Mouse (Mus musculus) v-Abl transformed pro-B cells (cell line): ENCODE data around the gene Rspo4.

Source experiments
- in situ Hi-C, 2 experiments: fragments of 400-800 bp; cut with MboI; formaldehyde crosslinking; loops; one replicate each; pipeline ENCODE4 v1.15.1; 2025; ENCODE audit not compliant: unreplicated experiment in 2 of 2

Gene Rspo4

GRCm38 (mm10) chr2:151909386-151909785, 66.7 kb downstream of the Rspo4 start:
- in situ Hi-C loops: no loop called here

GRCm38 (mm10) chr2:151910498-151910897, 67.8 kb downstream of the Rspo4 start:
- in situ Hi-C loops: no loop called here

DNA sequence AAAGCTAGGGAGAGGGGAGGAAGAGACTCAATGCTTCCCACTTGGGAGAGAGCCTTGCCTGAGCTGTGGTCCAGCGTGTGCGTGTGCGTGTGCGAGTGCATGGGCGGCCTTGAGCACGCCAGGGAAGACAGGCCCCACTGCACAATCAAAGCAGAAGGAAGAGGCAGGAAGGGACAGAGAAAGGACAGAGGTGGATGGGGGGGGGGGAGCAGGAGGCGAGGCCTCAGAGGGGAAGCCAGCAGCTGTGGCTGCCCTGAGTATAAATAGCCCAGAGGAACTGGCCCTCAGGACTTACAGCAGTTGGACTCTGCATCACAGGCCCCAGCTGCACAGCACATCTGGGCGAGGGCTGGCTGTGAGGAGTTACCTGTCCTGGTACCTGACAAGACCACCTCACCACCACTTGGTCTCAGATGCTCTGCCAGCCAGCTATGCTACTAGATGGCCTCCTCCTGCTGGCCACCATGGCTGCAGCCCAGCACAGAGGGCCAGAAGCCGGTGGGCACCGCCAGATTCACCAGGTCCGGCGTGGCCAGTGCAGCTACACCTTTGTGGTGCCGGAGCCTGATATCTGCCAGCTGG, 68.3 kb downstream of the Rspo4 start, which contains the start of gene Angpt4:
Angpt4 (plus strand) TSS at position 292 of the 582 bp plus-strand sequence.
- in situ Hi-C loops: no loop called here

DNA sequence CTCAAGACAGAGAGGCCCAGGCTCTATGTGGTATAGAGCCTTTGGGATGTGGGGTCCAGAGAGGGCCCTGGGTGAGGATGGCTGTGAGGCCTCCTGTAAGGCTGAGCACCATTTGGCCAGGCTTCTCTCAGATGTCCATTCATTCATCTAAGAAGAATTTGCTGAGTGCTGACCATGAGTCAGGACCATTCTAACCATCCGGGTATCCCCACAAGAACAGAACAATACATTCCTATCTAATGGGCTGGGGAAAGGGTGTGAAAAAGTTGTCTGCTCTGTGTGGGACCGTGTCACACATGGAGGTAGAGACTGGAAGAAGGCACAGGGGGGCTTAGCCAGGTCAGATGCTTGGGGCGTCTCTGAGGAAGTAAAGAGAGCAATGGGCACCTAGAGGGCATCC, 69.0 kb downstream of the Rspo4 start:
- in situ Hi-C loops: no loop called here

- in situ Hi-C loops: no loop called here
Measured at GRCm38 (mm10) chr2:151914120-151914519, 71.4 kb downstream of the Rspo4 start.

DNA sequence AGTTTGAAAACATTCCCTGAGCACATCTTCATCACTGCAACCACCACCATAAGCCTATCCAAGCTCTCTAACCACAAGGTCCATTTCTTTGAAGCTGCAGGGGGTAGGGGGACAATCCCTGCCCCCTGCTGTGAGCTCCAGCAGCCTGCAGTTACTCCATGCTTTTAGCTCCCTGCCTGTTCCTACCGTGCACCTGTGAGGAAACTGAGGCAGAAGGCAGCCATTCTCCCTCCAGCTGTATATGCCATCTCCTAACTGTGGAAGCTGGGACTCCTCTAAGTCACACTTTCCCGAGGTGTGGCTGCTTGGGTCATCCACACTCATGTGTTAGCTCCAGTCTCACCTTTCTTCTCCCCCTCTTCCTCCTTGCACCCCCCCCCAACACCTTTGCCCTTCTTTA, 72.4 kb downstream of the Rspo4 start:
- in situ Hi-C loops: no loop called here

DNA sequence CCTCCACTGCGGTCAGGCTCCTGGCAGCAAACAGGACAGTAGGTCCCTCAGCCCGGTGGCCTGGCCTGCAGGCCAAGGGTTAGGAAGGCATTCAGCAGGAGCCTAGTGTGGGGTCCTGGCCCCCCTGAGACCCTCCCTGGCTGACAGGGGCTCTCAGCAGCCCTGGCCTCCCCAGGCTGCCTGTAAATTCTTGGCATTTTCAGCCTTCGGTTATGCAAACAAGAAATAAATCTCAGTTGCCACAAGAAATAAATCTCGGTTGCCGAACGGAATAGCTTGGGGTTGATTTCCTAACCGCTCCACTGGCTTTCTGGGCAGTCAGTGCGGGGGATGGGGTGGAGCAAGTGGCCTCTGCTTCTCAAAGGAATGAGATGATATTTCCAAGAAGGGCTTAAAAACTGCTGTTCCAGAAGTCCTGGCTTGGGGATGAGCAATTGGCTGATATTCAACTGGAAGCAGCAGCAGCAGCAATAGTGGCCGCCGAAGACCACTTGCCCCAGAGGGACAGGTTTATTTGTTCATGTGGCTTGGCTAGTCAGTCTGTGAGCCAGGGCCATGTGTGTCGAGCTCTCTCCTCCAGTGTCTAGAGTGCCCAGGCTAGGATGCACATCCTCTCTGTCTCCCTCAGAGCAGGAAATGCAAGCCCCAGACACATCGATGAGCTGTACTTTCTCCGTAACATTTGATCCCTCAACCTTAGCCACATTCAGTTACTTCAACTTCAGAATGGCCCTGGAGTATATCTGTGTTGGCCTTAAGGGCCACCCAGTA, 73.5 kb downstream of the Rspo4 start:
- in situ Hi-C loops: no loop called here

DNA sequence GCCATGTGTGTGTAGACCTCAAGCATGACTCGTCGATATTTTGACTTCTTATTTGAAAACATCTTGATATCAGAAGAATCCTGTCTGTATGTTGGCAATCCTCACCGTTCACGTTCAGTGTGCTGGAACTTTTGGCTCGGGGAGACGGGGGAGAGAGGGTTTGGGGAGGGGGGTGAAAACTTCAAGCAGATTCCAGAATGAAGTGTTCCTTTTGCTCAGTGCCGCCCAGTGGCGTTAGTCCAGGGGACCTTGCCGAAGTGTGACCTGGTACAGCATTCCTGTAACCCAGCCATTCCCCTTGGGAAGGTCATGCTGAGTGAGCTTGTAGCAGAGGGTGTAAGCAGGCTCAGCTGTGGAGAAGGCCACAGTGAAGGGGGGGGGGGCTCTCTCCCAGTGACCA, 76.4 kb downstream of the Rspo4 start:
- in situ Hi-C loops: no loop called here

DNA sequence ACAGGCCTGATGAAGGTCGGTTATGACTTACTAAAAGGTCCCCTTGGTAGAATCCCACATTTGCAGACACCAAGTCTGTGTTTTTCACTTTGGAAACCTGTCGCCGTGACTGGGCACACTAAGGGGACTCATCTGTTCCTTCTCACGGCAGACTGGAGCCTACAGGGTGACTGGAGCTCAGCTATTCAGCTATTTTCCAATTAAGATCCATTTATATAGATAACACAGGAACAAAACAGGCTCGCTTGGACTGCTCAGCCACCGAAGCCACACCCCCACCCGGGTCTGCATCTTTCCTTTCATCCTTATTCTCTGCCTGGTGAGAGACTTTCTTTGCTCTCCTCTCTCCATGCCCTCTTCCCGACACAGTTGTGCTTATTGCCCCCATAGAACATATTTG, 78.3 kb downstream of the Rspo4 start:
- in situ Hi-C loops: no loop called here

DNA sequence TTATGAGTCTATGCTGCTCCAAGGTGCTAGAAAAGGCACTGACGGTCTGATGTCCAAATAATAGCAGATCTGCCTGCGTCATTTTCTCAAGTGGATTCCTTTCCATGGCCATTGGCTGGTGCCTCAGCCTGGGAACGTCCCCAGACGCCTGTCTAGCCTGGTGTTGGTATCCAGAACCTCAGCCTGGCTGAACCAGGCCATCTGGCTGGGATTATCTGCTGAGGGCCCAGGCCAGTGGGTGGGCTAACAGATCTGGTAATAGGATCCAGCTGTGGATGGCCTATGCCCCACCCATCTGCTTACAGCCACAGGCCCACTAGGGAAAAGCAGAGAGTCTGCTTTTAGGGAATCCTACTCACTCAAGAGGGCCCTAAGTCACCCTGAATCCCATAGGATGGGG, 78.9 kb downstream of the Rspo4 start:
- in situ Hi-C loops: no loop called here
